Mouse (Mus musculus): ENCODE measurements around the gene Fdxr. TPM values are rescaled to one million over a fixed set of nuclear protein-coding genes. Genes with fewer than 3 reads are reported as not detected.

Gene Fdxr
- polyA plus RNA-seq, 1 experiment from 2014 or later, result 16.0 TPM

DNA sequence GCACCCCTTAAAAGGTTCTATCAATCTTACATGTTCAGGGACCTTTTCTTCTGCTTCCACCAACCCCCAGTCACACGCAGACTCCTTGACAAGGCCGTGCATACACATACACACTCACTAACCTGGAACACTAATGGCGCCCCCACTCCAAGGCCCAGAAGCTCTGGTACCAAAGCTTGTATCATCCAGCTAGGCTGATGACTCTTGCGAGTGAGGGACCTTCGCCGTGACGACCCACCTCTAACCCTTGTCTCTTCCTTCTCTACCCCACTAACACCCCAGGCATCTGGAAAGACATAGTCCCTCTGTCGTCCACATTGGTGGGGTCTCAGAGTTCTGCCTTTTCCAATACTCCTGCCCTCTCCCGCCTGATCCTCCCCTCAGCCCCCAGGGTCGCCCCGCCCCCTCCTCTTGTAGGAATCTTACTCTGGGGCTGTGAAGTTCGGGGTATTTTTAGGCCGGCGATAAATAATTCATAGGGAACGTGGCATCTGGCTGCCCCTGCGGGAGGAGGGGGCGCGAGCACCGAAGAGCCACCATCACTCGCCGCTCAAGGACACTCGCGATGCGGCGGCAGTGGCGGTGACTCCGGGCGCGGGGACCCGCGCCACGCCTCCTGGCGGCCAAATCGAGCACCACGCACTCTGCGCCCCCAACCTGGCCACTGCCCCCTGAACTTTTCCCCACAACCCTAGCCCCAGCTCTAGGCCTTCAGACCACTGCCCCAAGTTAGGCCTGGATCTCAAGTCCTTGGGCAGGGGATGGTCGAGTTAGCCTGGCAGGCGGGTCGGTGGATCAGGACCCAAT is 11.8 kb downstream of the Fdxr start:
- 6% methylated on average over 39 of the region's 39 CpGs for WGBS
- peaks cover 16% of the 10 kb centered on the region for H3K36me3 ChIP-seq

DNA sequence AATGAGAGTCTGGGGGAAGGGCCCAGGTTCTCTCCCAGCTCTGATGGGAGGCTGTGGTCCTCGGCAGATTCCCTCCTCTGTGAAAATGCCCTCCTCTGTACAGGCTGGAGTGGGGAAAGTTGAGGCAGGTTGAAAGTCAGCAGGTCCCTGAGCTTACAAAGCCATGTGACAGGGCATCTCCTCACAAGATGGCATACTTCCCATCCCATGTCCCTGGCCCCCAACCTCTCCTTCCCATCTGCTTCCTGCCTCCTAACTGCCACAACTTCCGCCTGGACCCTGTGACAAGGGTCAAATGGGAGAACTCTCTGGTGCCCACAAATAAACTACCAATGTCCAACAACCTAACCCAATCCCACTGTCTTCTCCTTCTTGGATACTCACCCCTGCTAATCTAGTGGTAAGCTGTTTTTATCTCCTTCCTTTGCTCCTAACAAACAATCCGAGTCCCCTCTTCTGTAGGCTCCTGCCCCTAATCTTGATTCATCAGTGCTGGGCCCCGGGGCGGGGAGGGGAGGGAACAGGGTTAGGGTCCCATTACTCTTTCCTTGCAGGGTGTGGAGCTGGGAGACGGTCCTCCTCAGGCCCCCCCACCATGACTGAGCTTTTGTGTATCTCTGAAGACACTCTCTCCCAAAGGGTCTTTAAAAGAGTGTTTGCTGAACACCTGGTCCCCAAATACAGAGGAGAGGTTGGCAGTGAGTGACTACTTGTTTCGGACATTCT is 12.6 kb downstream of the Fdxr start:
- Histone ChIP-seq H3K4me3 (no peak overlapping the region), H3K9ac (no peak overlapping the region), H3K9me3 (no peaks in the 10 kb centered on the region), H3K27me3 (peaks cover 100% of the 10 kb centered on the region), H3K36me3 (peaks cover 12% of the 10 kb centered on the region), H3K27ac (no peak overlapping the region), H3K4me1 (peaks cover 22% of the 10 kb centered on the region), H3K4me2 (replicated peaks) (no peak overlapping the region)
- WGBS, result 59% methylated on average over 7 of the region's 7 CpGs
- ATAC-seq (ENCODE audit: low FRiP score, low read depth), result no peak

More for the DNA sequence above, 11.8 kb downstream of the Fdxr start:
- Histone ChIP-seq H3K4me1 (peaks cover 22% of the 10 kb centered on the region), H3K27ac (no peak overlapping the region), H3K4me2 (replicated peaks) (peak overlapping the region; percentile 58), H3K27me3 (peaks cover 98% of the 10 kb centered on the region), H3K9ac (peak overlapping the region; percentile 50; the same call in 1 of the 2 replicates), H3K4me3 (peak overlapping the region; percentile 27), H3K9me3 (no peaks in the 10 kb centered on the region)
- no peak for ATAC-seq (ENCODE audit: low FRiP score, low read depth)

DNA sequence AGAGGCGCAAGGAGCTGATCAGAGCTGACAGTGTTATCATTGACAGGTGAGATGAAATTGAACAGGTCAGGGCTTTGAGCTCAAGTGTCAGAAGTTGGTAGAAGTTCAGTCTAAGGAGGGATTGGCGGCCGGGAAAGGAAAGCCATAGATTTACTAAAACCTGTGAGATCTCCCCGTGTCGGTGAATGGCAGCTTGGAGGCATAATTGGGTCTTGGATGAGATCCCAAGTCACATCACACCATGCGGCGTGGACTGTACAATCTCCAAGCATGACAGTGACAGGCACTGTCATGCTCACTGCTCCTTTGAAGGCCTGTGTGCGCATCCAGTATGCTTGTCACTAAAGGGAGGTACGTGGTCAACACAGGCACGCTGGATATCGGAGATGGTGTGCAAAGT is 13.9 kb downstream of the Fdxr start:
- Histone ChIP-seq H3K27me3 (peaks cover 100% of the 10 kb centered on the region), H3K36me3 (no peaks in the 10 kb centered on the region), H3K4me1 (peaks cover 27% of the 10 kb centered on the region), H3K27ac (no peak overlapping the region), H3K9ac (no peak overlapping the region), H3K9me3 (0 out of 2 replicates have a peak, but pooled peaks cover 4% of the 10 kb centered on the region), H3K4me3 (no peak overlapping the region), H3K4me2 (replicated peaks) (no peak overlapping the region)
- ATAC-seq (ENCODE audit: low FRiP score, low read depth), result no peak
- 77% methylated on average over 11 of the region's 11 CpGs for WGBS

DNA sequence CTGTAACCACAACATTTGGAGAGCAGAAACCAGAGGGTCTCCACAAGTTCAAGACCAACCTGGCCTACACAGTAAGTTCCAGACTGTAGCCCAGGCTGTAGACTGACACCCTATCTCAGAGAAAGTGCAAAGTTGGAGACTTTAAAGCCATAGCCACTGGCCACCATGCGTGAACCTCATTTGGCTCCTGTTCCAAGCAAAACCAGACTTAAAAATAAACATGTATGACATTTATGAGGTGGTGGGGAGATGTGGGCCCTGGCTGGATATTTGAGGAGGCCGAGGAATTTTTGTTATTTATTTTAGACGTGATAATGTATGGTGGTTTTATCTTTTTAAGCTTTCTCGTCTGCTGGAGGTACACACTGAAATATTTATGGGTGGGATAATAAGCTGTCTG is 17.7 kb downstream of the Fdxr start:
- no peaks in the 10 kb centered on the region for H3K36me3 ChIP-seq
- H3K9ac ChIP-seq, result no peak overlapping the region
- peaks cover 99% of the 10 kb centered on the region for H3K27me3 ChIP-seq
- no peak overlapping the region for H3K4me2 ChIP-seq (replicated peaks)
- no peak for ATAC-seq (ENCODE audit: low FRiP score, low read depth)
- H3K4me3 ChIP-seq, result no peak overlapping the region
- H3K27ac ChIP-seq, result no peak overlapping the region
- 0 out of 2 replicates have a peak, but pooled peaks cover 4% of the 10 kb centered on the region for H3K9me3 ChIP-seq
- 30% methylated on average over 4 of the region's 4 CpGs for WGBS
- H3K4me1 ChIP-seq, result peaks cover 8% of the 10 kb centered on the region

DNA sequence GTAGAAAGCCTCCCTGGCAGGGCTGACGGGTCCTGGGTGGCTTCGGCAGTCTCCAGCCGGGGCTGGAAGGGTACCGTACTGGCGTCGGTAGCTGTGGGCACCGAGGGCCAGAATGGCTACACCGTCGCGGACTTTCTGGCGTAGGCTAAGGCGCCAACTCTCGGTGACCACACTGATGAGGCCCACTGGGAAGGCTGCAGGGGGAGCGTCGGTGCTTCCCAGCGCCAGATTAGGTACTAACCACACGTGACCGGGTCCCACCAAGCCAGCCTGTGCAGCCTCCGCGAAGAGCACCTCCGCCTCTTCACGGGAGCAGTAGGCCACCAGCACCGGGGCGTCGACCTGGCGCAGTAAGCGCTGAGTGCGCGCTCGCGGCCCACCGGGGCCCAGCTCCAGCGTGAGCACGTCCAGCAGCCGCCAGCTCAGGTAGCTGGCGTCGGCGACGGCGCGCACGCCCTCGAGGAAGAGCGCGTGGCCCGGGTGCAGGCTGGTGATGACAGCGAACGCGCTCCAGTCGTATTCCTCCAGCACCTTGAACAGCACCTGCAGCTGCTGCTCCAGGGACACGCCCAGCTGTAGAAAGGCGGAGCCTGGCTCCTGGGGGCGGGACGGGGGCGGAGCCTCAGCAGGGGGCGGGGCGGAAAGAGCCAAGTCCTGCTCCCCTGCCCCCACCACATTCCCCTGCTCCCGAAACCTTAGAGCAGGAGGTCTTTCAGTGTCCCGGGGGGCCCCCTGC is 18.9 kb downstream of the Fdxr start:
- no peak overlapping the region for H3K9ac ChIP-seq
- H3K4me3 ChIP-seq, result peak overlapping the region; percentile 26
- peaks cover 8% of the 10 kb centered on the region for H3K4me1 ChIP-seq
- ATAC-seq (ENCODE audit: low FRiP score, low read depth), result no peak
- H3K27ac ChIP-seq, result no peak overlapping the region
- H3K9me3 ChIP-seq, result 0 out of 2 replicates have a peak, but pooled peaks cover 4% of the 10 kb centered on the region
- H3K4me2 ChIP-seq (replicated peaks), result peak overlapping the region; percentile 50
- H3K36me3 ChIP-seq, result no peaks in the 10 kb centered on the region
- peaks cover 99% of the 10 kb centered on the region for H3K27me3 ChIP-seq
- WGBS, result 15% methylated on average over 59 of the region's 59 CpGs

DNA sequence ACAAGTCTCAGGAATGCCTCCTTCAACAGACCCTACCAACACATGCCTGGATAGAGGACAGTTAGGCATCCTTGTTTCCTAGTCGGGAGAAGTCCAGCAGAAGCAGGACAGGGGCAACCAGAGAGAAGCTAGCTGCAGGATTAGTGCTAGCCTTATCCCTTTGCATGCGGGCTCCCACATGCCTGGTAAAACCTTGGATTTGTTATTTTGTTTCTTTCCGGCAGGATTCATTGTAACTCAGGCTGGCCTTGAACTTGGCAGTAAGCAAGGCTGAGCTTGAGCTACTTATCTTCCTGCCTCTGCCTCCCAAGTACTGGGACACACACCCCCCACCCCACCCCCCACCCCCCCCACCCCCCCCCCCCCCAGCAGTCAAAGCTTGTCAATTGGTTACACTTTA is 25.6 kb downstream of the Fdxr start:
- H3K27ac ChIP-seq, result no peak overlapping the region
- no peaks in the 10 kb centered on the region for H3K9me3 ChIP-seq
- WGBS, result 53% methylated on average over 3 of the region's 3 CpGs
- peaks cover 18% of the 10 kb centered on the region for H3K4me1 ChIP-seq
- H3K4me3 ChIP-seq, result no peak overlapping the region
- no peak for ATAC-seq (ENCODE audit: low FRiP score, low read depth)
- H3K27me3 ChIP-seq, result peaks cover 98% of the 10 kb centered on the region
- H3K4me2 ChIP-seq (replicated peaks), result no peak overlapping the region
- H3K9ac ChIP-seq, result no peak overlapping the region
- no peaks in the 10 kb centered on the region for H3K36me3 ChIP-seq

DNA sequence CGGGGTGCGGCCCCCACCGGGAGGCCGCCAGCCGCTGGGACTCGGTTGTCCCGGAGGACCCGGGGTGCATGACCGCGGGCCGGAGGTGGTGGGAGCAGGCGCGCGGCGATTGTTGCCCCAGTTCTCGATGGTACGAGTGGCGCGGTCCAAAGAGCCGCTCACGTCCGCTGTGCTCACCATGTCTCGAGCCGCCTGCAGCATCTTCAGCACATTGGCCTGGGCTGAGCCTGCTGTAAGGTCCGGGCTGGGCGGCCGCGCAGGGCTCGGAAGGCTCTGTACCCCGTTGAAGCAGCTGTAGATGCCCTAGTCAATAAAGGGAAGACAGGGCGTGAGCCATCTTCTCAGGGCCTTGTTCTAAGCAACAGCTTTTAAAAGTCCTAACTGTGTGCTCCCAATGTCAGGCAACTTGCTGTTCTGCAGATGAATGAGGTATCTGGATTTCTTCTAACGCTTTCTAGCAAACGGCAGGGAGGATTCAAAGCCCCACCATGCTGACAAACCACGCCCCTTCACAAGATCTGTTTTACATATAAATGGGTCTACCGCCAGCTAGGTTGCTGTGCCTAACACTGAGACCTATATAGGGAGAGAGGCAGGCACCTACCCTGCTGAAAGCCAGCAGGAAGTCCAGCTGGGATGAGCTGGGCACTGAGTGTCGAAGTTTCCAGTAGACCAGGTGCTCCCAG is 26.3 kb downstream of the Fdxr start:
- Histone ChIP-seq H3K36me3 (no peaks in the 10 kb centered on the region), H3K9me3 (no peaks in the 10 kb centered on the region), H3K27me3 (peaks cover 97% of the 10 kb centered on the region), H3K9ac (peak overlapping the region; percentile 65), H3K27ac (no peak overlapping the region), H3K4me2 (replicated peaks) (peak overlapping the region; percentile 87), H3K4me3 (peak overlapping the region; percentile 48), H3K4me1 (peaks cover 25% of the 10 kb centered on the region)
- no peak for ATAC-seq (ENCODE audit: low FRiP score, low read depth)
- WGBS, result 2% methylated on average over 36 of the region's 36 CpGs

DNA sequence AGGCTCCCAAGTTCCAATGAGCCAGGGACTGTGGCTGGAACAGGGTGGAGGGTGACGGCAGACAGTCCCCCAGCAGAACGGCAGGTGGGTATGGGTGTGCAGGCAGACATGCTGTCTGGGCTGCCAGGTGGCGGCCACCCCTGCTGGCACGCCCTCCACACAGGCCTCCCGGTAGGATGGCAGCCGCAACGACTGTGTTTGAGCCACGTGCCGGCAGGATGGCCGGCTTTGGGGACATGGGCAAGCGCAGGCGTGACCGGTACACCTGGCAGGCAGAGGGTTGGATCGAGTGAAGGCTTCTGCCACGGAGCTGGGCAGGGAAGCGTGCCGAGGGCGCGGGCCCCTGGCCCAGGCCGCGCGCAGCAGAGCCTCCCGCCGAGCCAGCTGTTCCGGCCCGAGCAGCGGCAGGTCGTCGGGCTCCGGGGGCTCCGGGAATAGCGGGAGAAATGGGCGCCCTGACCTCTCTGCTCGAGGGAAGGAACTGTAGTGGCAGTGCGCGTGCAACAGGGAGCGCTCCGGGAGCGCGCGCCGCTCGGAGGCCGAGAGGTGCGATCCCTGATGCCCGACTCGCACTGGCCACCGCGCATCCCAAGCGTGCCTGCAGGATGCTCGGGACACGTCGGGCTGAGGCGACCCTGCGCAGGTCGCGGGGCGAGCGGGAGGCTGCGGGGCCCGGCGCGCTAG is 27.0 kb downstream of the Fdxr start:
- Histone ChIP-seq H3K9me3 (no peaks in the 10 kb centered on the region), H3K4me1 (peaks cover 31% of the 10 kb centered on the region), H3K4me3 (peak overlapping the region; percentile 48), H3K27me3 (peaks cover 96% of the 10 kb centered on the region), H3K27ac (no peak overlapping the region), H3K36me3 (peaks cover 7% of the 10 kb centered on the region), H3K4me2 (replicated peaks) (peak overlapping the region; percentile 87), H3K9ac (peak overlapping the region; percentile 65)
- no peak for ATAC-seq (ENCODE audit: low FRiP score, low read depth)
- 2% methylated on average over 63 of the region's 63 CpGs for WGBS

DNA sequence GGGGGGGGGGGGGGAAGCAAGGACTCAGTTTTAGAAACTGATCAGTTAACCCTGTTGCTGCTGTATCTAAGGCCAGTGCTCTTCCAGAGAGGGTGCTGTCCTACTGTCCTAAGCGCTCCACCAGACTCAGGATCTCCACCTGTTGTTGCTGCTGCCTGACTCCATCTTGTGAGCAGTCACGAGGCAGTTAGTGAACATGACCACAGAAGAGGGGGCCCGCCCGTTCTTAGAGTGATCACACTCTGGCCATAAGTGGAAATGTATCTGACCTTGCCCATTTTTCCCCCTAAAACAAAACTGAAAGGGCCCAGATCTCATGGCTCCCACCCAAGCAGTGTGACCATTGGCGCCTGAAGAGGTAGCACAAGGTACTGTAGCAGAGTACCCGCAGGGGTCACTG is 28.9 kb downstream of the Fdxr start:
- H3K4me3 ChIP-seq, result no peak overlapping the region
- peaks cover 24% of the 10 kb centered on the region for H3K36me3 ChIP-seq
- no peak for ATAC-seq (ENCODE audit: low FRiP score, low read depth)
- no peaks in the 10 kb centered on the region for H3K9me3 ChIP-seq
- WGBS, result 63% methylated on average over 6 of the region's 6 CpGs
- H3K9ac ChIP-seq, result no peak overlapping the region
- peaks cover 88% of the 10 kb centered on the region for H3K27me3 ChIP-seq
- no peak overlapping the region for H3K4me2 ChIP-seq (replicated peaks)
- H3K27ac ChIP-seq, result no peak overlapping the region
- H3K4me1 ChIP-seq, result peaks cover 31% of the 10 kb centered on the region

DNA sequence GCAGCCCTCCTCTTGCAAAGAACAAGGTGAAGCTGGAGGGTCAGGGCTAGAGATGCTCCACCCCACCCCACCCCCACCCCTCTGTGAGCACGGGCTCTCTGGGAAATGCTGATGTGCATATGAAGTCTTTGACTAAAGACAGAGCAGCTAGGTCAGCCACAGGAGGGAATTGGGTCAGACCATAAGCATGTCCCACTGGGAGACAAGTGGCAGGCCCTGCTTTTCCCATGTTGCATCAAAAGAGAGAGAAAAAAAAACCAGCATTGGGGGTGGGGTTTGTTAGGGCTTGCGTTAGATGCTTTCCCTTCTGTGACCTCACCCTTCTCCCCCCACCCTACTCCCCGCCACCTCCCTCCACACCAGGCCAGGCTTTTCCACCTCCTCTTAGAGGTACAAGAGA is 29.6 kb downstream of the Fdxr start:
- no peak for ATAC-seq (ENCODE audit: low FRiP score, low read depth)
- WGBS, result 10% methylated on average over 3 of the region's 3 CpGs
- Histone ChIP-seq H3K9ac (no peak overlapping the region), H3K4me3 (no peak overlapping the region), H3K4me2 (replicated peaks) (no peak overlapping the region), H3K9me3 (no peaks in the 10 kb centered on the region), H3K27ac (no peak overlapping the region), H3K27me3 (peaks cover 83% of the 10 kb centered on the region), H3K36me3 (peaks cover 28% of the 10 kb centered on the region), H3K4me1 (peaks cover 31% of the 10 kb centered on the region)

DNA sequence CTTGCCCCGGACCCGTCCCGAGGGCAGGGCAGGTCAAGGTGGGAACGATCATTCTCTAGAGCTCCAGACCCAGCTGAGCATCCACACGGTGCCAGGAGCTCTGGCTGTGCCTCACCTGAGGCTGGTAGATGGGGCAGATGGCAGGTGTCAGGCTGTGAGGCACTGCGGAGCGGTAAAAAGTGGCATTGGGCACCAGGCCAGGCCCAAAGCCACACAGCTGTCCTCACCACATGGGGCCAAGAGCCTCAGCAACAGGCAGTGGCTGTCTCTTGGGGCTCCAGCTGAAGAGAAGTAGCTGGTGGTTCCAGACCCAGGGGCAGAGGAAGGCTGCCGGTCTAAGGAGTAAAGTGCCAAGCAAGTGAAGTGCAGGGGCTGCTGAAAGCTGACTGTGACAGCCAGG is 30.5 kb downstream of the Fdxr start:
- Histone ChIP-seq H3K4me2 (replicated peaks) (no peak overlapping the region), H3K27ac (no peak overlapping the region), H3K9ac (no peak overlapping the region), H3K27me3 (peaks cover 76% of the 10 kb centered on the region), H3K36me3 (peaks cover 28% of the 10 kb centered on the region), H3K4me1 (peaks cover 31% of the 10 kb centered on the region), H3K9me3 (no peaks in the 10 kb centered on the region), H3K4me3 (no peak overlapping the region)
- no peak for ATAC-seq (ENCODE audit: low FRiP score, low read depth)
- 58% methylated on average over 8 of the region's 8 CpGs for WGBS

Measured in limb, embryonic 13.5 days (tissue).